Mouse (Mus musculus) kidney, adult 2 months (tissue): ENCODE data around the gene Meis2. TPM values are rescaled to one million over a fixed set of nuclear protein-coding genes. Genes with fewer than 3 reads are reported as not detected.

Experiments used
- DNase-seq: peaks from one replicate; pipeline ENCODE4 v3.0.0; 2021
- H3K27ac ChIP-seq: fragments of 200-500 bp; 2 replicates; pipeline ENCODE4 v1.5.1; 2012; ENCODE audit warnings: low read depth, low read length, control low read depth, inconsistent platforms; ENCODE audit not compliant: insufficient read depth
- H3K27me3 ChIP-seq: fragments of 200-500 bp; replicated peaks from 2 replicates; pipeline ENCODE4 v1.6.1; 2012; ENCODE audit warnings: mild to moderate bottlenecking, moderate library complexity, low read length, inconsistent platforms; ENCODE audit not compliant: control insufficient read depth, insufficient read depth
- H3K36me3 ChIP-seq: fragments of 200-500 bp; 2 replicates; pipeline ENCODE4 v1.6.1; 2012; ENCODE audit warnings: mild to moderate bottlenecking, moderate library complexity, low read length, inconsistent platforms; ENCODE audit not compliant: control insufficient read depth, insufficient read depth
- H3K4me1 ChIP-seq: fragments of 200-500 bp; 2 replicates; pipeline ENCODE4 v1.6.1; 2011; ENCODE audit warnings: low read length; ENCODE audit not compliant: control insufficient read depth, insufficient read depth
- H3K4me3 ChIP-seq: fragments of 200-500 bp; 2 replicates; pipeline ENCODE4 v1.5.1; 2011; ENCODE audit warnings: mild to moderate bottlenecking, low read depth, low read length, control low read depth; ENCODE audit not compliant: insufficient read depth
- CTCF ChIP-seq: fragments of 200-500 bp; conservative IDR thresholded peaks from 2 replicates; pipeline ENCODE4 v1.5.1; 2011; ENCODE audit warnings: low read depth, mild to moderate bottlenecking, control low read depth, low read length, moderate library complexity, mixed read lengths; ENCODE audit not compliant: insufficient read depth, insufficient read length
- POLR2A ChIP-seq: fragments of 200-500 bp; IDR thresholded peaks from one replicate; pipeline ENCODE4 v1.6.1; 2011; ENCODE audit warnings: low read depth, low read length, control low read depth
- WGBS: fragments of 180-500 bp; shearing (Covaris S2); methylation state at CpG from one replicate; pipeline ENCODE4 v1.1.7; 2018; 5-methylcytosine and 5-hydroxymethylcytosine counted together
- polyA plus RNA-seq: library from polyadenylated mRNA; depleted of rRNA; stranded (reverse); fragments of >200 nt; gene quantifications from 2 replicates; pipeline ENCODE4 v1.2.3, GENCODE M21; 2012

Gene Meis2
- polyA plus RNA-seq, 1 experiment: 32.2 TPM

GRCm38 (mm10) chr2:115901007-115901406 is 164.6 kb downstream of the Meis2 start:
- no peak for TF ChIP-seq CTCF
- no peaks in the 10 kb centered on the region for H3K4me1 ChIP-seq
- H3K27me3 ChIP-seq: no peaks in the 10 kb centered on the region; the same call in 1 of the 2 replicates
- H3K36me3 ChIP-seq: no peaks in the 10 kb centered on the region
- H3K27ac ChIP-seq: no peak overlapping the region
- H3K4me3 ChIP-seq: no peak overlapping the region
- no peak for DNase-seq
- 93% methylated on average over 6 of the region's 6 CpGs for WGBS

GRCm38 (mm10) chr2:115897559-115897958 is 168.1 kb downstream of the Meis2 start:
- H3K27ac ChIP-seq: no peak overlapping the region
- H3K4me1 ChIP-seq: no peaks in the 10 kb centered on the region
- H3K4me3 ChIP-seq: no peak overlapping the region
- no peaks in the 10 kb centered on the region for H3K27me3 ChIP-seq
- TF ChIP-seq CTCF (no peak), POLR2A (no peak)
- DNase-seq: no peak
- 49% methylated on average over 5 of the region's 5 CpGs for WGBS
- H3K36me3 ChIP-seq: no peaks in the 10 kb centered on the region

- no peak for TF ChIP-seq POLR2A
- no peak for TF ChIP-seq CTCF
- Histone ChIP-seq H3K27ac (no peak overlapping the region), H3K27me3 (no peaks in the 10 kb centered on the region), H3K4me1 (no peaks in the 10 kb centered on the region), H3K36me3 (no peaks in the 10 kb centered on the region), H3K4me3 (no peak overlapping the region)
- no peak for DNase-seq
- 48% methylated on average over 2 of the region's 2 CpGs for WGBS
These were observed 168.6 kb downstream of the Meis2 start for GRCm38 (mm10) chr2:115897001-115897400.

- Histone ChIP-seq H3K27ac (no peak overlapping the region), H3K27me3 (no peaks in the 10 kb centered on the region), H3K4me3 (no peak overlapping the region), H3K4me1 (no peaks in the 10 kb centered on the region), H3K36me3 (no peaks in the 10 kb centered on the region)
- WGBS: 56% methylated on average over 3 of the region's 3 CpGs
- TF ChIP-seq CTCF (no peak), POLR2A (no peak)
- peak; percentile 40 for DNase-seq
These were observed 169.9 kb downstream of the Meis2 start for GRCm38 (mm10) chr2:115895717-115896116.

- H3K27ac ChIP-seq: no peak overlapping the region
- no peak overlapping the region for H3K4me3 ChIP-seq
- TF ChIP-seq POLR2A: no peak
- TF ChIP-seq CTCF: no peak
- no peaks in the 10 kb centered on the region for H3K36me3 ChIP-seq
- no peaks in the 10 kb centered on the region for H3K4me1 ChIP-seq
- WGBS: 11% methylated on average over 2 of the region's 2 CpGs
- H3K27me3 ChIP-seq: no peaks in the 10 kb centered on the region
- DNase-seq: no peak
These were observed 170.4 kb downstream of the Meis2 start for GRCm38 (mm10) chr2:115895256-115895655.

- DNase-seq: no peak
- WGBS: 87% methylated on average over 6 of the region's 6 CpGs
- H3K27ac ChIP-seq: no peak overlapping the region
- H3K27me3 ChIP-seq: no peaks in the 10 kb centered on the region
- TF ChIP-seq POLR2A (no peak), CTCF (no peak)
- H3K4me3 ChIP-seq: no peak overlapping the region
- no peaks in the 10 kb centered on the region for H3K4me1 ChIP-seq
- no peaks in the 10 kb centered on the region for H3K36me3 ChIP-seq
These were observed 172.5 kb downstream of the Meis2 start for GRCm38 (mm10) chr2:115893113-115893512.

GRCm38 (mm10) chr2:115890715-115891114 is 174.9 kb downstream of the Meis2 start:
- Histone ChIP-seq H3K4me3 (no peak overlapping the region), H3K27ac (no peak overlapping the region), H3K27me3 (no peaks in the 10 kb centered on the region), H3K36me3 (no peaks in the 10 kb centered on the region), H3K4me1 (no peaks in the 10 kb centered on the region)
- WGBS: 34% methylated on average over 2 of the region's 2 CpGs
- no peak for DNase-seq
- no peak for TF ChIP-seq POLR2A

- Histone ChIP-seq H3K4me3 (no peak overlapping the region), H3K27me3 (no peaks in the 10 kb centered on the region), H3K27ac (no peak overlapping the region), H3K4me1 (no peaks in the 10 kb centered on the region), H3K36me3 (no peaks in the 10 kb centered on the region)
- no peak for DNase-seq
- 84% methylated on average over 3 of the region's 3 CpGs for WGBS
- TF ChIP-seq CTCF: no peak
- TF ChIP-seq POLR2A: no peak
These were observed 175.6 kb downstream of the Meis2 start for GRCm38 (mm10) chr2:115890030-115890429.
